Mouse (Mus musculus) mouse trophoblast stem cell (cell line): ENCODE results near the gene Calr.
"Not testable (repeated sequence)": the region's sequence is repeated elsewhere in the genome, so short reads cannot be mapped to it uniquely, and the experiment has no call there.

ENCODE experiments used
- in situ Hi-C, 2 experiments: fragments of 300-500 bp; cut with MseI, MboI; formaldehyde crosslinking; loops; 2 replicates in 1 of 2; 3 replicates in 1 of 2; pipeline ENCODE4 v1.15.1; 2025

Calr gene

DNA sequence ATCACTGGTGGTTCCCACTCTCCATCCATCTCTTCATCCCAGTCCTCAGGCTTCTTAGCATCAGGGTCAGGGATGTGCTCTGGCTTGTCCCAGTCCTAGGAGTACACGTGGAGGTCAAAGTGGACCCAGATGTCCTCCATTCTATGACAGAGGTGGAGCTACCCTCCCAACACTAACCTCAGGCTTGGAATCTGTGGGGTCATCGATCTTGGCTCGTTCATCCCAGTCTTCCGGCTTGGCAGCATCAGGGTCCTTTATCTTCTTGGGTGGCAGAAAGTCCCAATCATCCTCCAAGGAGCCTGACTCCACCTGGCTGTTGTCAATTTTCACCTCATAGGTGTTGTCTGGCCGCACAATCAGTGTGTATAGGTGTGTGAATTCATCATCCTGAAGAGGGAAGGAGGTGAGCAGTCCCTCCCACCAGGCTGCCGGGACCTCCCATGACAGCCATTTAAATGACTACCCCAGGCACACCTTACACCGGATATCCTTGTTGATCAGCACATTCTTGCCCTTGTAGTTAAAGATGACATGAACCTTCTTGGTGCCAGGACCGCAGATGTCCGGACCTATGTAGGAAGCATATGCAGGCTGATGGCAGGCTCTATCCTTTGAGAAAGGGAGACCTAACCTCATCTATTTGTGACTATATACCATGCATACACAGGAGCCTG, 2.2 kb downstream of the Calr start:
- in situ Hi-C loops = no loop called here

GRCm38 (mm10) chr8:84841514-84841913, 5.2 kb downstream of the Calr start:
- in situ Hi-C loops = no loop called here

DNA sequence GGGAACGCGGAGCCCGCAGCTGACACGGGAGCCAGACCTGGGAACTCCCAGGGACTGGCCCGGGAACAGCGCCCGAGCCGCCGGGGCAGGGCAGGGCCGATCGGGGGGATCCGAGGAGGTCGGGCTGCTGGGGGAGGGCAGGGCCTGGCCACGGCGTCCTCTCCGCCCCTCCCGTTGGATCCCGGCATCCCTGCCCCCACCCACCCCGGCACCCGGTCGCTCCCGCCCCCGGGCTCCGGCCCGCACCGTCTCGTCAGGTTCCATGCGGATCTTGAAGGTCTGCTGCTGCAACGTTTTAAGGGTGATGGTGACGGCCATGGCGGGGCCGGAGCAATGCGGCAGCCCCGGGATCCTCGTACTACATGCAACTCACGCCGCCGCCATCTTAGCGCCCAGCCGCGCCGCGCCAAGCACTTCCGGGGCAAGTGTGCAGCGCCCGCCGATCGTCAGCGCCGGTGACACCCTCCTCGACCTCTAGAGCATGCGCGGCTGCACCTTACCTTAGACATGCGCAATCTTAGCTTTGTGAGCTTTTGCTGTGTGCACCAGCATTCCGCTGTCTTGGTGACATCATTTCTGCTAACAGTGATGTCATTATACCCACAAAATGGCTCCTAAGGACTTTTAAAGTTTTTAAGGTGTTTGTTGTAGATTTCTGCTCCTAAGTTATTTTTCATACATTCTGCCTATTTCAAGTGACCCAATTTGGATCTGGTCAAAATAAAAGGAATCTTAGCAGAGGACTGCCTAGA, 6.3 kb downstream of the Calr start, which contains the start of gene Rad23a:
Rad23a (minus strand) TSS at position 418 of the 752 bp plus-strand sequence.
- in situ Hi-C loops = no loop called here

DNA sequence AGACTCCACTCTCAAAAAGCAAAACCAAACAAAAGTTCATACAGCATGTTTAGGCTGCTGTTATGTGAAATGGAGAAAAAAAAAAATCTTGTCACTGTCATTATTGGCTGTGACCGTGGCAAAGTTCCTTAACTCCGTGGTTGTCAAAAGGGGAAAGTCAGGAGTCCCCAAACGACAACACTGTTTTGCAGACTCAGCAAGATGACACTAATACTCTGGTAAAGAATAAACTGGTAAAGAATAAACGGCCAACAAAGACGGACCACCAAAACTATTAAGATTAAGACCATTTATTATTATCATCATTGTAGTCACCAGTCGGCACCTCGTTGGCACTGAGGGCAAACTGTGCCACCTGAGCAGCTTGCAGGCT, 6.9 kb downstream of the Calr start:
- in situ Hi-C loops = no loop called here

DNA sequence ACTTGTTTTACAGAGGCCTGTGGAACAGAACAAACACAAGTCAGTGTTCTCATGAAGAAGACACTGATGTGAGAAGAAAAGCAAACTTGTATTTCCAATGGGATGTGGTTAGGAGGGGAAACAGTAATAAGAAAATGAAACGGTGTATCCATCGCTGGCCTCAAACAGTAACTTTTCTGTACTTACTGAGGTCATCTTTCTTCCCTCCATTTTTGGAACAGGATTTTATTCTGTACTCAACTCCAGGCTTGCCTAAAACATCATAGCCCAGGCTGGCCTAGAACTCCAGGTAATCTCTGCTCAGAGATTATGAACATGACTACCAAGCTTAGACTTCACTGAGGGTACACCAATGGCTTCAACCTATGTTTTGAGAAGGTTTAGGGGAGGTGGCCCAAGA, 7.3 kb downstream of the Calr start:
- in situ Hi-C loops = no loop called here

GRCm38 (mm10) chr8:84838513-84838912, 8.2 kb downstream of the Calr start:
- in situ Hi-C loops = no loop called here

- in situ Hi-C loops = no loop called here
These were observed 8.7 kb downstream of the Calr start for GRCm38 (mm10) chr8:84837912-84838470.

GRCm38 (mm10) chr8:84837149-84837911, 9.4 kb downstream of the Calr start:
- in situ Hi-C loops = no loop called here

- in situ Hi-C loops = no loop called here
These were observed 11.6 kb downstream of the Calr start for GRCm38 (mm10) chr8:84834866-84835855.

DNA sequence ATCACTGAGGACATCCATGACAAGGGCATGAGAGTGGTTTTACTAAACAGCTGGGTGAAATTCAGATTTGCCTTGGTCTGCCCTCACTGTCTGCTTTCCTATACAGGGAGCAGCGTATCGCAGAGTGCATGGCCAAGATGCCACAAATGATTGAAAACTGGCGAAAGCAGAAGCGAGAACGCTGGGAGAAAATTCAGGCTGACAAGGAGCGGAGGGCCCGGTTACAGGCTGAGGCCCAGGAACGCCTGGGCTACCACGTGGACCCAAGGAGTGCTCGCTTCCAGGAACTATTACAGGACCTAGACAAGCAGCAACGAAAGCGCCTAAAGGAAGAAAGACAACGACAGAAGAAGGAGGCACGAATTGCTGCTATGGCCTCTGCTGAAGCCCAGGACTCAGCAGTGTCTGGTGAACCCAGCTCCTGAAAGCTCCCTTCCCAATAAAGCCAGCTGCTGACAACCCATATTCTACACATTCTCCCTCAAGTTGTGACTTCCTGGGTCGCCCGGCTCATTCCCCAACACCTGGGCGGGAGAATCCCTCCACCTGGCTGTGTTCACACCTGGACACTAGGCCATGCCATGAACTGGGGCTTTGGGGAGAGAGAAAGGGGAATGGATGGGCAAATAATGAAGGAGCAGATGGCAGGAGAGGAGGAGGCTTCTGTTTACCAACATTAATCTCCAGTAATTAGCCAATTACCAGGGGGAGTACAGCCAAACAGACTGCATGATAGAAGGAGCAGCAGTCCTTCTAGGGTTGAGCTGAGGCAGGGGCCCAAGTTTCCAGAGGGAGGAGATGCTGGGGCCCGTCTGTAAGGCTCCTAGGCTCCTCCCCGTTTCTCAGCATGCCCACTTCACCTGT, 12.5 kb downstream of the Calr start:
- in situ Hi-C loops = no loop called here

DNA sequence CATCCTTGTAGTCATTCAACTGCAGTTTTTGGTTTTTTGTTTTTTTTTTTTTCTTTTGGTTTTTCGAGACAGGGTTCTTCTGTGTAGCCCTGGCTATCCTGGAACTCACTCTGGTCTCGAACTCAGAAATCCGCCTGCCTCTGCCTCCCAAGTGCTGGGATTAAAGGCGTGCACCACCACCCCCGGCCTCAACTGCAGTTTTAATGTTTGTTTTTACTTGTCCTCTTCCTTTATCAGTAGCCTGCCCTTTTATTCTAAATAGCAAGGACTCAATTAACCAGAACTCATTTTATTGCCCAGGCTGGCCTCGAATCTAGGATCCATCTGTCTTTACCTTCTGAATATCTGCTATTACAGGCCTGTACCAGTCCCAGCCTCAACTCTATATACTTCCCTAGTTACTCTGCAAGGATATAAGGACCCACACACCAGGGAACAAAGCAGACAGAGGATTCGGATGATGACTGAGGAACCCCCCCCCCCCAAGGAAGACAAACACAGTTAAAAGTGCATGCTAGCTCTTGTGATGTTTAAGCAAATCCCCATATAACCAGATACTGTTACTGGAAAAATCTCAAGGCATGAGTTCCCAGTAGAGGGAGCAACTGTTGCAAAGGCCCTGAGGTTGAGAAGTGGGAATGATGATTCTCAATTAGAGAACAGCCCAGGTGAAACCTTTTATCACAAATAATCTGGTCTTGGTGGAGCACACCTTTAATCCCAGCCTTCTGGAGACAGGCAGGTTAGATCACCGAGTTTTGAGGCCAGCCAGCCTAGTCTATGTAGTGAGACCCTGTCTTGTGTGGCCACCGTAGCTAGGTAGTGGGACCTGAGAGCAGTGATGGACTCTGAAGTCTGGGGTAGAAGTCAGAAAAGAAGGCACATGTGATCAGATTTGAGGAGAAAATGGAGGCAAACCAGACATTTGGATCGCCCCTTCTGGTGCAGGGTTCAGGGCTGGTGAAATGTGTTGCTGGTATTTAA, 13.7 kb downstream of the Calr start:
- in situ Hi-C loops = no loop called here

DNA sequence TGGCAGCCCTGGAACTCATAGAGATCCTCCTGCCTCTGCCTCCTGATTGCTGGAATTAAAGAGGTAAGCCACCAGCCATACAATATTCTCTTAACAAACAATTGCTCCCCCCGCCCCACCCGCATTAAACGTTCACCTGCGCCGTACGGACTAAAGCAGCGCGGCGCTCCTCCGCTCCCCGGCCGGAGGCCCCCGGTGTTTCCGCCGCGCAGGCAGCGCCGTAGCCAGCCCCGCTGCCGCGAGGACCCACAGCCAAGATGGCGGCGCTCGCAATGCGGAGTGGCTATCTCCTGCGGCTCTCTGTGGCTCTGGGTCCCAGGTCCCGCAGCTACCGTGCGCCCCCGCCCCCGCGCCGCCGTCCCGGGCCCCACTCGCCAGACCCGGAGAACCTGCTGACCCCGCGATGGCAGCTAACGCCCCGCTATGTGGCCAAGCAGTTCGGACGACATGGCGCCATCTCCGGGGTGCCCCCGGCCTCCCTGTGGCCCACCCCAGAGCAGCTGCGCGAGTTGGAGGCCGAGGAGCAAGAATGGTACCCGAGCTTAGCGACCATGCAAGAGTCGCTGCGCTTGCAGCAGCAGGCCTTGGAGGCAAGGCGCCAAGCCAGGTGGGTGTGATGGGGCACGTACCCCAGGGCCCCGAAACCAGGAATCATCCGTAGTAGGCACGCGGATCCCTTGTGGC, 14.6 kb downstream of the Calr start:
- in situ Hi-C loops = no loop called here

- in situ Hi-C loops = no loop called here
These were observed 15.2 kb downstream of the Calr start, which contains the start of gene Gadd45gip1 for GRCm38 (mm10) chr8:84831490-84831889. TSS of gene Gadd45gip1 (plus strand) at chr8:84831522.

DNA sequence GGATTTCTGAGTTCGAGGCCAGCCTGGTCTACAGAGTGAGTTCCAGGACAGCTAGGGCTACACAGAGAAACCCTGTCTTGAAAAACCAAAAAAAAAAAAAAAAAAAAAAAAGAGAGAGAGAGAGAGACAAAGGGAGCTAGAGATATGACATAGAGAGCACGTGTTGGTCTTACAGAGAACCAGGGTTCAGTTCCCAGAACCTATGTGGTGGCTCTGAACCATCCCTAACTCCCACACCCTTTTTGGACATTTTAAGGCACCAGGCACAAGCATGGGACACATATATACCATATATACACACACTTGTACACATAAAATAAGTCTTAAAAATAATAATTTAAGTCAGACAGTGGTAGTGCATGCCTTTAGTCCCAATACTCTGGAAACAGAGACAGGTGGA, 20.2 kb downstream of the Calr start:
- in situ Hi-C loops = not testable (repeated sequence)

DNA sequence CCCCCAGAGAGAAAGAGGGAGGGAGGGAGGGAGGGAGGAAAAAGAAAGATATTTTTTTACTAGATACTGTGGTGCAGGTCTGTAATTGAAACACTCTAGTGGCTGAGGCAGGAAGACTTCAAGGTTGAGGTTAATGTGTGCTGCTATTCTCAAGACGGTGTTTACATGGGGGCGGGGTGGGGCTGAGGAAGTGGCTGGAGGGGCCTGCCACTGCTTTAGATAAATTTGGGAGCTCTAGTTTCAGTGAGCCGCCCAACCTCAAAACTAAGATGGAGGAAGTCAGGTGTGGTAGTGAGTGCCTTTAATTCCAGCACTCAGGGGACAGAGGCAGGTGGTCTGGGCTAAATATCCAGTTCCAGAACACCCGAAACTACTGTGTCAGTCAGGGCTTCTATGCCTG, 21.1 kb downstream of the Calr start:
- in situ Hi-C loops = no loop called here

DNA sequence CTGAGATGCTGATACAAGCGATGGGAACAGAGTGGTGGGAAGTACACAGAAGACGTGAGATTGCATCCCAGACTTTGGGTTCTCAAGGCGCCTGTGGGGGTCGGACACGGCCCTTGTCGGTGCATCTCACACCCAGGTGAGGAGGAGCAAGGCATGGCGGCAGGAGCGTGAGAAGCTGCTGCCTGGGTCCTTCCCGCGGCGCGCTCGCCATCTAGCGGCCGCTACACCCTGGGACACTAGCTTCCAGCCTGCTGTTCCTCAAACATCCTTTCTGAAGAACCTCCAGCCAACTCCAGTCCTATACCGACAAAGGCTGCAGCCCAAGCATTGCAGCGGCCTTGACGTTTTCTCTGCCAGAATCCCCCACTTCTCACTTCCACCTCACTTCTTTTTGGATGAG, 23.1 kb downstream of the Calr start:
- in situ Hi-C loops = no loop called here

DNA sequence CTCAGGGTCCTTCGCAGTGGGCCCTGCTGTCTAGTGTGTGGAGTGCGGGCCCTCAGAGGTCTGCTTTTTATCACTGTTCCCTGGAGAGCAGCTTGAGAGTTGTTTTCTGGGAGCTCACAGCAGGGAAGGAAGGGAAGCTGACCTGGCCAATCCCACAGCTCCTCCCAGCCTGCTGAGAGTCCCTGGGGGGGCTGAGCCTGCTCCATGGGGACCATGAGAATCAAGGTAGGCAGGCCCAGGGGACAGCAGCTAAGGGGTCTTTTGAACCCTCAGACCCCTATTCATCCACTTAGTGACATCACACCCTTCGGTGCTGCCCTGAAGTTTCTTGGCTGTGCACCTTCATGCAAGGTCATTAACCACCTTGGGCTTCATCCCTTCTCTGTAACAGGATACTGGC, 24.0 kb downstream of the Calr start, which contains the start of gene Dand5:
Dand5 (minus strand) TSS at position 101 of the 400 bp plus-strand sequence.
- in situ Hi-C loops = no loop called here

DNA sequence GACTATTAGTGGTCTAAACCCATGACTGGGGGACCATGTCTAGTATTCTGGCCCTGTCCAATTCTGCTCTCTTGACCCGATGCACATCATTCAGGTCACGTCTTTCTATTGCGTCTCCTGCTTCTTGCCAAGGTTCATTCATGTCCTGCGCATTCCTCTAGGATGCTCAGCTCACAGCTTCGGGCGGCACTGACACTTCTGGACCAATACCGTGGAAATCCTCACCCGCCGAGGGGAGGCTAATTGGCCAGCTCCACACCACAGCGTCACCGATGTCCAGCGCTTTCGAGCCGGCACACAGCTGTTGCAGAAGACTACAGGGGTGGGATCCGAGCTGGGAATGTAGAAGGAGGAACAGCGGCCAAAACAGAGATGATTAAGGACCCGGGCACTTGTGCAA, 30.6 kb downstream of the Calr start:
- in situ Hi-C loops = no loop called here
